Mouse (Mus musculus) cerebellum, adult 2 months (tissue): ENCODE data around the gene Gsg1. TPM values are rescaled to one million over a fixed set of nuclear protein-coding genes. Genes with fewer than 3 reads are reported as not detected.

Experiments used
- DNase-seq, 2 experiments: peaks; one replicate each; pipeline ENCODE4 v3.0.0; 2021
- H3K27ac ChIP-seq: fragments of 200-500 bp; 2 replicates; pipeline ENCODE4 v1.5.1; 2012; ENCODE audit warnings: low read length, control low read depth, inconsistent platforms; ENCODE audit not compliant: insufficient read depth
- H3K27me3 ChIP-seq: fragments of 200-500 bp; 2 replicates; pipeline ENCODE4 v1.6.1; 2012; ENCODE audit warnings: inconsistent platforms, mild to moderate bottlenecking, low read length, moderate library complexity; ENCODE audit not compliant: control insufficient read depth, insufficient read depth
- H3K4me1 ChIP-seq: fragments of 200-500 bp; 2 replicates; pipeline ENCODE4 v1.6.1; 2011; ENCODE audit warnings: low read length; ENCODE audit not compliant: control insufficient read depth, insufficient read depth
- H3K4me3 ChIP-seq: fragments of 200-500 bp; replicated peaks from 2 replicates; pipeline ENCODE3; 2011; ENCODE audit warnings: mild to moderate bottlenecking, low read depth, low read length, control low read depth; ENCODE audit not compliant: insufficient read depth
- CTCF ChIP-seq: fragments of 200-500 bp; IDR thresholded peaks from 2 replicates; pipeline ENCODE4 v1.5.1; 2011; ENCODE audit warnings: low read depth, mild to moderate bottlenecking, control low read depth, low read length, moderate library complexity, borderline replicate concordance; ENCODE audit not compliant: insufficient read depth
- POLR2A ChIP-seq: fragments of 200-500 bp; IDR thresholded peaks from 2 replicates; pipeline ENCODE4 v1.6.1; 2011; ENCODE audit warnings: low read length, control low read depth, borderline replicate concordance; ENCODE audit not compliant: insufficient read depth
- WGBS: fragments of 180-500 bp; shearing (Covaris S2); methylation state at CpG from one replicate; pipeline ENCODE4 v1.1.7; 2018; 5-methylcytosine and 5-hydroxymethylcytosine counted together
- polyA plus RNA-seq: library from polyadenylated mRNA; depleted of rRNA; stranded (reverse); fragments of >200 nt; gene quantifications from 2 replicates; pipeline ENCODE4 v1.2.3, GENCODE M21; 2012

The Gsg1 gene
- polyA plus RNA-seq, 1 experiment, result 0.13 TPM

DNA sequence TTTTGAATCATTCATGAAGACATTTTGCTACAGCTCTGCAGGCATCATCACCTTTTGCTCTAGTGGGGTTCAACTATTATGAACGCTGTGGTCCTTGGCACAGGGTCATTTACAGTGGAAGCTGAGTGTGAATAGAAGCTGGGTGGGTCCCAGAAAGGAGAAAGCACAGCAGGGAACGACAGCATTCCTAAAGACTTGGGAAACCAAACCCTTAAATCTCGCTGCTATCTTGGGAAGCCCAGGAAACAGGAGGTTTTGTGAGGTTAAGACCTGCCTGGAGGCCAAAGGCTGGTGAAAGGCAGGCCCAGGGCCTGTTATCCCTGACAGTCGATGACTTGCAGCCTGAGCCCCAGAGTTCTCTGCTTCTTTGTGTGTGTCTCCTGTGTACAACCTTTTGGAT lies 15.9 kb downstream of the Gsg1 start:
- 39% methylated on average over 4 of the region's 4 CpGs for WGBS
- Histone ChIP-seq H3K4me3 (no peak overlapping the region), H3K27me3 (no peaks in the 10 kb centered on the region), H3K4me1 (no peaks in the 10 kb centered on the region), H3K27ac (no peak overlapping the region)
- DNase-seq, result no peak
- TF ChIP-seq POLR2A (no peak), CTCF (no peak)

DNA sequence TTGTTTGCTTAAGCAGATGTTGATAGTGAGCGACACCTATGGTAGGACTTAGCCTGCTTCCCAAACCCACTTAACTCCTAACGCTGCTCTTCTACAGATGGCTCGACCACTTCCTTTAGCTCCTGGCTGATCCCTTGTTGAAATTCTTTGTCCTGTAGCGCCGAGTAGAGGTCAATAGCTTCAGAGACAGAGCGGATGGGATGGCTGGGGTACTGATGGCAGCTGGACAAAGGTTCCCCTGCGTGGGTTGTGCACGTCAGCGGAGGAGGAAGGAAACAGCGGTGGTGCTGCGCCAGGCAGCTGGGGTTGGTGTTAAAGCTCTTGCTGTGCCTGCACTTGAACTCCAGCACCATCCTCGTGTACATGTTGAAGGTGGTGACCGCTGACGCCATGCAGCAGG lies 16.8 kb downstream of the Gsg1 start:
- no peak overlapping the region for H3K4me3 ChIP-seq
- WGBS, result 73% methylated on average over 14 of the region's 14 CpGs
- H3K27me3 ChIP-seq, result no peaks in the 10 kb centered on the region
- no peaks in the 10 kb centered on the region for H3K4me1 ChIP-seq
- TF ChIP-seq CTCF, result no peak
- no peak for TF ChIP-seq POLR2A
- no peak for DNase-seq
- no peak overlapping the region for H3K27ac ChIP-seq

- Histone ChIP-seq H3K27me3 (no peaks in the 10 kb centered on the region), H3K4me1 (no peaks in the 10 kb centered on the region), H3K27ac (no peak overlapping the region), H3K4me3 (no peak overlapping the region)
- TF ChIP-seq CTCF, result no peak
- no peak for TF ChIP-seq POLR2A
- no peak for DNase-seq
- 87% methylated on average over 3 of the region's 3 CpGs for WGBS
Measured at GRCm38 (mm10) chr6:135236576-135236975, 17.6 kb downstream of the Gsg1 start.

GRCm38 (mm10) chr6:135235742-135236141 lies 18.4 kb downstream of the Gsg1 start:
- DNase-seq, result no peak
- TF ChIP-seq CTCF (no peak), POLR2A (no peak)
- WGBS, result 95% methylated on average over 3 of the region's 3 CpGs
- Histone ChIP-seq H3K4me1 (no peaks in the 10 kb centered on the region), H3K27ac (no peak overlapping the region), H3K4me3 (no peak overlapping the region), H3K27me3 (no peaks in the 10 kb centered on the region)

DNA sequence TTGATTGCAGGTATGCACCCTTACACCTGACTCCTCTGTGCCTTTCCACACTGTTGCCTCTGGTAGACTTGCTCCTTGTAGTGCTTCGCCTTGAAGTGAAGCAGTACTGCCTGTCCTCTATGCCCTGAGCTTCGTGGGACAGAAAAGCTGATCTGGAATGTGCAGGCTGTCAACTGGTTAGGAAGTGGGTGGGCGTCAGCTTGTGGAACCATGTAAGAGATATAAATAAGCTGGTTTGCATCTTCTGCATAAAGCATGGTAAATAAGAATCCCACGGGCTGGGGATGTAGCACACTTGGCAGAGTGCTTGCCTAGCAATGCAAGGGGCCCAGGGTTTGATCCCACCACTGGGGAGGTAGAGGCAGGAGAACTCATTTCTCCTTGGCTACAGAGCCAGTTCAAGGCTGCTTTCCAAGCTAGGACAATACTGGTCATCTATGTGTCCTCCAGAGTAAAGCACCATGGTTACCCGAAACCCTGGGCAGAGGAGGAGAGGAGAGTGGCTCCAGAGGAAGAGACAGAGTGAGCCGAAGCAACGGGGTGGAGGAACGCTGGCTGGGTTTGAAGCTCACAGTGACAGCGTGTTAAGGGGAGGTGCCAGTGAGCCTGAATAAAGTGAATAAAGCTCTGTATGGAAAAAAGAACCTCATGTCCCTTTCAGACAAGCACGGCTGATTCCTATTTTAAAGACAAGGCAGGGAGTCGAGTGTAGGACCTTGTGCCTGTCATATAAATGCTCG lies 21.5 kb downstream of the Gsg1 start:
- Histone ChIP-seq H3K27ac (no peak overlapping the region), H3K27me3 (no peaks in the 10 kb centered on the region), H3K4me1 (no peaks in the 10 kb centered on the region), H3K4me3 (no peak overlapping the region)
- DNase-seq, result no peak
- WGBS, result 46% methylated on average over 12 of the region's 12 CpGs
- no peak for TF ChIP-seq CTCF
- TF ChIP-seq POLR2A, result no peak

GRCm38 (mm10) chr6:135230586-135230985 lies 23.6 kb downstream of the Gsg1 start:
- Histone ChIP-seq H3K4me1 (no peaks in the 10 kb centered on the region), H3K27me3 (no peaks in the 10 kb centered on the region), H3K4me3 (no peak overlapping the region), H3K27ac (no peak overlapping the region)
- WGBS, result 91% methylated on average over 6 of the region's 6 CpGs
- DNase-seq, result no peak
- TF ChIP-seq POLR2A, result no peak
- TF ChIP-seq CTCF, result no peak

DNA sequence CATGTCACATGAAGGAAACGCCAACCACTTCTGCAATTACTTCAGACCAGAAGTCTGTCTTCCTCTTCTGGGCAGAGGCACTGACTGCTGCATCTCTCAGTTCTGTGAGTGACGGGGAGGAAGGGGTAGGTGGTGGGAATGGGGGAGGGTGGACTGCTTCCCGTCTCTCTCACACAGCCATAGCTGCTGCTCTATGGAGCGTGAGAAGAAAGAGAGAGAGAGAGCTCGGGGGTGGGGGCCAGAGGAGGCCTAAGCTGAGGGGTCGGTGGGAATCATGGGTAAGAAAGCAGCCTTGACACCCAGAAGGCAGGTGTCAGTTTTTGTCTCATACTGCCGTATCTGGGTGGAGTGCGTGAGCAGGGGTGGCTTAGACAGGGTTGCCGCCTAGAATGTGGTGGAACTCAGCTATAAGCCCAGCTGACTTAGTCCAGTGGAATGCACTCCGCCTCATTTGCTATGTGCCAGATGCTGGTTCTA lies 25.6 kb downstream of the Gsg1 start:
- TF ChIP-seq CTCF (no peak), POLR2A (no peak)
- no peak overlapping the region for H3K27ac ChIP-seq
- no peaks in the 10 kb centered on the region for H3K27me3 ChIP-seq
- WGBS, result 44% methylated on average over 10 of the region's 10 CpGs
- no peak for DNase-seq
- no peaks in the 10 kb centered on the region for H3K4me1 ChIP-seq
- H3K4me3 ChIP-seq, result no peak overlapping the region

- Histone ChIP-seq H3K27ac (no peak overlapping the region), H3K4me3 (no peak overlapping the region), H3K27me3 (no peaks in the 10 kb centered on the region), H3K4me1 (no peaks in the 10 kb centered on the region)
- 54% methylated on average over 6 of the region's 6 CpGs for WGBS
- DNase-seq, result no peak
- no peak for TF ChIP-seq POLR2A
- no peak for TF ChIP-seq CTCF
Measured at GRCm38 (mm10) chr6:135223786-135224416, 30.2 kb downstream of the Gsg1 start.
